Mouse (Mus musculus) lung, embryonic 16.5 days (tissue): ENCODE data around the gene Dclk2. TPM values are rescaled to one million over a fixed set of nuclear protein-coding genes. Genes with fewer than 3 reads are reported as not detected.

ENCODE experiments used
- ATAC-seq: fragments of 200-750 bp; cut with Nextera tagmentation; 2 replicates; pipeline ENCODE4 v1.8.0; 2017; ENCODE audit warnings: low read depth, mild to moderate bottlenecking, moderate library complexity
- H3K27ac ChIP-seq: fragments of 300-500 bp; sonication (generic); 2 replicates; pipeline ENCODE4 v1.5.1; 2014; ENCODE audit warnings: mild to moderate bottlenecking, control low read depth, low read length
- H3K27me3 ChIP-seq: fragments of 300-500 bp; sonication (generic); 2 replicates; pipeline ENCODE4 v1.6.1; 2014; ENCODE audit warnings: low read depth, low read length, mixed read lengths; ENCODE audit not compliant: control insufficient read depth, insufficient read depth
- H3K36me3 ChIP-seq: fragments of 300-500 bp; sonication (generic); 2 replicates; pipeline ENCODE4 v1.6.1; 2014; ENCODE audit warnings: low read length; ENCODE audit not compliant: control insufficient read depth, insufficient read depth
- H3K4me1 ChIP-seq: fragments of 300-500 bp; sonication (generic); replicated peaks from 2 replicates; pipeline ENCODE4 v1.6.1; 2014; ENCODE audit warnings: low read length, mixed read lengths; ENCODE audit not compliant: control insufficient read depth, insufficient read depth
- H3K4me2 ChIP-seq: fragments of 300-500 bp; sonication (generic); 2 replicates; pipeline ENCODE4 v1.6.1; 2014; ENCODE audit warnings: low read depth, low read length, control low read depth
- H3K4me3 ChIP-seq: fragments of 300-500 bp; sonication (generic); 2 replicates; pipeline ENCODE4 v1.5.1; 2014; ENCODE audit warnings: mild to moderate bottlenecking, low read length, control low read depth
- H3K9ac ChIP-seq: fragments of 300-500 bp; sonication (generic); 2 replicates; pipeline ENCODE4 v1.6.1; 2014; ENCODE audit warnings: low read length, control low read depth
- H3K9me3 ChIP-seq: fragments of 300-500 bp; sonication (generic); 2 replicates; pipeline ENCODE4 v1.6.1; 2016; ENCODE audit warnings: low read length; ENCODE audit not compliant: control insufficient read depth
- WGBS: fragments of 180-500 bp; shearing (Covaris S2); extraction: QIAGEN DNeasy Blood & Tissue Kit; methylation state at CpG from one replicate; pipeline ENCODE4 v1.1.7; 2014; 5-methylcytosine and 5-hydroxymethylcytosine counted together
- polyA plus RNA-seq: library from polyadenylated mRNA; unstranded; fragments of >200 nt; fragmentation: Nextera tagmentation; extraction: Ambion mirVana; gene quantifications from 2 replicates; pipeline ENCODE4 v1.2.1, GENCODE M21; 2015

The Dclk2 gene
- polyA plus RNA-seq, 1 experiment from 2014 or later: 5.0 TPM

DNA sequence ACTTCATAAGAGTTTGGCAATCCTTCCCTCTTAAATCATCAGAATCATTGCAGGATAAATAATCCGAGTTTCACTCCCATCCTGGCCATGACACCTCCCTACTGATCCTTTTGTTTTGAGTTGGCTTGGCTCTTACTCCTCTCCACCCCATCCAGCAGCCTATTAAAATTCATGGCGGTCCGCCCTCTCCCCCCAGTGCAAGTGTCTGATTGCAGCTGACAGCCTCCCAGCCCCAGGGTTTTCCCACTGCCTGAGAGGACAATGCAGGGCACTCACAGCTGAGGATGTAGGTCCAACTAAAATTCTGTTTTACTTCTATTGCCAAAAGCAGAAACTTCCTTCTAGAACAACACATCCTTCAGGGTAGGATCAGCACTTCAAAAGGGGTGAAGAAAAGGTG is 67.8 kb downstream of the Dclk2 start:
- H3K9me3 ChIP-seq: no peaks in the 10 kb centered on the region
- no peak overlapping the region for H3K4me2 ChIP-seq
- 45% methylated on average over 3 of the region's 3 CpGs for WGBS
- H3K27ac ChIP-seq: no peak overlapping the region
- ATAC-seq: no peak
- H3K4me1 ChIP-seq: peaks cover 7% of the 10 kb centered on the region
- no peaks in the 10 kb centered on the region for H3K27me3 ChIP-seq
- H3K4me3 ChIP-seq: no peak overlapping the region
- no peak overlapping the region for H3K9ac ChIP-seq
- H3K36me3 ChIP-seq: no peaks in the 10 kb centered on the region

- 76% methylated on average over 7 of the region's 7 CpGs for WGBS
- H3K4me1 ChIP-seq: peaks cover 7% of the 10 kb centered on the region
- ATAC-seq: no peak
- H3K9ac ChIP-seq: no peak overlapping the region
- H3K27me3 ChIP-seq: no peaks in the 10 kb centered on the region
- H3K27ac ChIP-seq: no peak overlapping the region
- H3K9me3 ChIP-seq: no peaks in the 10 kb centered on the region
- no peak overlapping the region for H3K4me2 ChIP-seq
- H3K36me3 ChIP-seq: no peaks in the 10 kb centered on the region
- H3K4me3 ChIP-seq: no peak overlapping the region
Observed at GRCm38 (mm10) chr3:86851131-86851530, 69.5 kb downstream of the Dclk2 start.

GRCm38 (mm10) chr3:86850394-86851030 is 70.1 kb downstream of the Dclk2 start:
- 59% methylated on average over 10 of the region's 10 CpGs for WGBS
- no peak overlapping the region for H3K27ac ChIP-seq

GRCm38 (mm10) chr3:86849337-86849736 is 71.3 kb downstream of the Dclk2 start:
- peaks cover 12% of the 10 kb centered on the region for H3K4me1 ChIP-seq
- no peaks in the 10 kb centered on the region for H3K36me3 ChIP-seq
- H3K4me3 ChIP-seq: no peak overlapping the region
- H3K9ac ChIP-seq: no peak overlapping the region
- 84% methylated on average over 2 of the region's 2 CpGs for WGBS
- no peak overlapping the region for H3K27ac ChIP-seq
- no peak overlapping the region for H3K4me2 ChIP-seq
- no peaks in the 10 kb centered on the region for H3K9me3 ChIP-seq
- no peak for ATAC-seq
- no peaks in the 10 kb centered on the region for H3K27me3 ChIP-seq

More at GRCm38 (mm10) chr3:86850394-86851030, 70.1 kb downstream of the Dclk2 start:
- peak; percentile 62; the same call in 1 of the 2 replicates for ATAC-seq
- peaks cover 9% of the 10 kb centered on the region for H3K4me1 ChIP-seq
- H3K9ac ChIP-seq: no peak overlapping the region
- no peak overlapping the region for H3K4me3 ChIP-seq
- no peak overlapping the region for H3K4me2 ChIP-seq
- no peaks in the 10 kb centered on the region for H3K9me3 ChIP-seq
- H3K27me3 ChIP-seq: no peaks in the 10 kb centered on the region
- H3K36me3 ChIP-seq: no peaks in the 10 kb centered on the region

- Histone ChIP-seq H3K4me3 (no peak overlapping the region), H3K4me1 (peaks cover 14% of the 10 kb centered on the region), H3K27ac (no peak overlapping the region), H3K27me3 (no peaks in the 10 kb centered on the region), H3K36me3 (no peaks in the 10 kb centered on the region), H3K4me2 (no peak overlapping the region), H3K9me3 (no peaks in the 10 kb centered on the region), H3K9ac (no peak overlapping the region)
- ATAC-seq: no peak
- WGBS: 96% methylated on average over 2 of the region's 2 CpGs
Observed at GRCm38 (mm10) chr3:86847536-86847935, 73.1 kb downstream of the Dclk2 start.

- no peaks in the 10 kb centered on the region for H3K27me3 ChIP-seq
- WGBS: 36% methylated on average over 4 of the region's 4 CpGs
Observed at GRCm38 (mm10) chr3:86846036-86846435, 74.6 kb downstream of the Dclk2 start.

GRCm38 (mm10) chr3:86845578-86845977 is 75.1 kb downstream of the Dclk2 start:
- Histone ChIP-seq H3K27ac (no peak overlapping the region), H3K36me3 (no peaks in the 10 kb centered on the region), H3K9me3 (no peaks in the 10 kb centered on the region), H3K4me3 (no peak overlapping the region), H3K4me2 (no peak overlapping the region), H3K27me3 (no peaks in the 10 kb centered on the region), H3K9ac (no peak overlapping the region), H3K4me1 (peaks cover 12% of the 10 kb centered on the region)
- no peak for ATAC-seq
- WGBS: 100% methylated on average over 1 of the region's 1 CpGs

More at GRCm38 (mm10) chr3:86846036-86846435, 74.6 kb downstream of the Dclk2 start:
- H3K4me1 ChIP-seq: peaks cover 14% of the 10 kb centered on the region
- no peak overlapping the region for H3K4me2 ChIP-seq
- no peaks in the 10 kb centered on the region for H3K9me3 ChIP-seq
- ATAC-seq: no peak
- H3K9ac ChIP-seq: no peak overlapping the region
- no peak overlapping the region for H3K4me3 ChIP-seq
- no peaks in the 10 kb centered on the region for H3K36me3 ChIP-seq
- H3K27ac ChIP-seq: no peak overlapping the region

- Histone ChIP-seq H3K27me3 (no peaks in the 10 kb centered on the region), H3K4me3 (no peak overlapping the region), H3K27ac (no peak overlapping the region), H3K4me2 (no peak overlapping the region), H3K9me3 (no peaks in the 10 kb centered on the region), H3K36me3 (no peaks in the 10 kb centered on the region), H3K9ac (no peak overlapping the region), H3K4me1 (peaks cover 8% of the 10 kb centered on the region)
- 20% methylated on average over 8 of the region's 8 CpGs for WGBS
- no peak for ATAC-seq
Observed at GRCm38 (mm10) chr3:86844804-86845481, 75.7 kb downstream of the Dclk2 start.

GRCm38 (mm10) chr3:86842461-86842860 is 78.2 kb downstream of the Dclk2 start:
- no peaks in the 10 kb centered on the region for H3K9me3 ChIP-seq
- no peaks in the 10 kb centered on the region for H3K27me3 ChIP-seq
- 75% methylated on average over 2 of the region's 2 CpGs for WGBS
- no peak overlapping the region for H3K4me3 ChIP-seq
- no peak overlapping the region for H3K27ac ChIP-seq
- no peak overlapping the region for H3K4me2 ChIP-seq
- peaks cover 8% of the 10 kb centered on the region for H3K4me1 ChIP-seq
- H3K9ac ChIP-seq: no peak overlapping the region
- ATAC-seq: no peak
- H3K36me3 ChIP-seq: no peaks in the 10 kb centered on the region
